Mouse (Mus musculus) left cerebral cortex, postnatal 14 days (tissue): ENCODE results near the gene Olfr569. TPM values are rescaled to one million over a fixed set of nuclear protein-coding genes. Genes with fewer than 3 reads are reported as not detected.
A peak's percentile ranks its signal among the peaks of the same experiment; 100 is the strongest.

Experiments used
- DNase-seq, 2 experiments: peaks; one replicate each; pipeline ENCODE4 v3.0.0; 2021 to 2022; ENCODE audit warnings: low spot score in 2 of 2, mixed read lengths in 1 of 2
- intact Hi-C: fragments of 180-260 bp; cut with DNase I; formaldehyde crosslinking; loops from one replicate; pipeline ENCODE4 v1.15.1; 2025
- long read RNA-seq, 2 experiments: library from polyadenylated mRNA; stranded (forward); transcript quantifications; one replicate each; pipeline ENCODE4 v2.0.0; 2021
- total RNA-seq, 2 experiments: library from RNA; stranded (reverse); gene quantifications; 2 replicates each; pipeline ENCODE4 v1.2.3; 2021

Gene Olfr569
- not detected for total RNA-seq
- long read RNA-seq, experiment 1 = 0 reads
- long read RNA-seq, experiment 2 = 0 reads

DNA sequence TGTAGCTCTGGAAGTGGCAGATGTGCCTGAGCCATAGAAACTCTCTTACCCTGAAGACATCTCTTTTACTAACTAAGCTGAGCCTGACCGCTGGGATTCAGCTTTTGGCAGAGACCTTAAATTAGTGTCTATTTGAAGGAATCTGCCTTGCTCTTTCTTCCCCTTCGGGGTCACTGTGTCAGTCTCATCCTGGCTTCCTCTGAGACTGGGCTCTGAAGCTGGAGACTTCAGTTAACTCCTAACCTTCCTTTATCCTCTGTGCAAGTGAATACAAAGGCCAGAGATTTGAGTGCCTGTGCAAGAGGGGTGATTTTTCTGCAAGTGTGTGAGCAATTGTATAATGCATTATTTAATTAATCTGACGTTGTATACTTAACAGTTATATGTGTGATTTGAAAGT is at the start of gene Olfr569:
Gene Olfr569, minus strand, starts transcription at position 101 of the 400 bp plus-strand sequence.
- intact Hi-C loops = no loop called here
- DNase-seq = no peak

DNA sequence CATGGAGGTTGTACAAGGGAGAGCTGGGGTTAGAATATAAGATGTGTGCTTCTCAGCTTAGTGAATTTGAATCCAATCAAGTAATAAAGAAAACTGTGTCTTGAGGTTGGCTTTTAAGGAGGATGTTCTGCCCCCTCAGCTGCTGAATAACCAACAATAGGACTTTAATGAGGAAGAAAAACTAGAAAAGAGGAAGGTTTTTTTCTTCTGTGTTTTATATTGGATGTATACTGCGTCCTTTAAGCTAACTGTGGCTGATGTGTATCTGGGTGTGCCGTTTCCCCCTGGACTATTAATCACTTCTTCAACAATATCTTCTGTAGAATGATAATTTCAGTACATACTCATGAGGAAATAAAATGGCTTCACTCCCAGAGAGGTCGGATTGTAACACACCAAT is 36.4 kb upstream of the Olfr569 start:
- intact Hi-C loops = no loop called here
- no peak for DNase-seq

DNA sequence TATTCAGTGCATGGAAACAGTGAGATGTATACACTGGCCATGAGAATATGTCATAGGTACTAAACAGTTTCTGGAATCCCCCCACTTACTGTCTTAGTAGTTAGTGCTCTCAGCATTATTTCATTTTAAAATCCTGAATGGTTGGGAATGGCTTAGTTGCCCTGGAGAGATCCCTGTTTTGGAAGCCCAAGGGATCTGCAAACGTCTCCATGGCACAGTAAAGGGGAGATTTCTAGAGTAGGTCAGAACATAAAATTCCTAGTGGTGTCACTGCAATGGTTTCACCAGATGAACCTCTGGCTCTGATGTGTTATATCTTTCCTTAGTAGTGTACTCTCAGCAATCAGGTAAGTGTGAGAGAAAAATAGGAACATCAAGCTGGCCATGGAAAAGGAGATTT is 33.4 kb upstream of the Olfr569 start, which contains the start of gene Olfr572:
Gene Olfr572, plus strand, starts transcription at position 301 of the 400 bp plus-strand sequence.
- no peak for DNase-seq
- intact Hi-C loops = no loop called here

GRCm38 (mm10) chr7:102919632-102920031 is 28.9 kb upstream of the Olfr569 start:
- peak; percentile 7 to 50 for DNase-seq
- intact Hi-C loops = loop anchor here (2.0 kb wide), 3 partner anchors 225 to 407 kb away; partner anchors contain the start of genes Olfr556 and Olfr557

DNA sequence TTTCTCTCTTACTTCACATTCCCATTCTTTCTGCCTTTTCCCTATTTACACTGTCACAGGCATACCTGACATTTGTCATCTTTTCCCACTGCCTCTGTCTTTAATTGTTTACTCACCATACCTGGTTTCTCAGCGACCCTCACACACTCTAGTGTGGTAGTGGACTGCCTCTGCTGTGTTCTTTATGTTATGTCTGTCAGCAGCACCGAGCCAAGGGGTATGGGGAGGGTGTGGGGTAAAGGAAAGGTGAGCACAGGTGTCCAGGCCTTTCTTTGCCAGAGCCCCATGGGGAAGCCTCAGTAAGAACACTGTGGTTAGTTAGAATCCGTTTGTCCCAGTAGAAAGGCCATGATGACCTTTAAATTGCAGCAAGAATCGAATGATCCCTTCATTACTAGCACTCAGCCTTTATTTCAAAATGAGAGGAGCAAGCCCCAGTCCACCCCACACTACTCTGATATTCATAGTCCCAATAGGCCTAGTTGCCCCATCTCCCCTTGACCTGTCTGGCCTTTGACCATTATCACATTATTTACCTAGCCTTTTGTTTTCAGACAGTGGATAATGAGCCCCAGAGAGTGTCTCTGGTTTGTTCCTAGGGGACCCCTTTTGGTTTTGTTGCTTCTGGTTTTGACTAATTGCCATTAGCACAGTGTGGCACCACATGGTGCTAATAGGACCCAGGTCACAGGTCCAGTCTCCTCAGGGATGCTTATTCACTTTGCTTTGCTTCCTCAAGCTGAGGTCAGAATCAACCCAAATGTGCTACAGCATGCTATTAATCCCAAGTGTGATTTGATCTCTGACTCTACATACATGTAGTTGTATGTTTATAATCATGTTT is 26.6 kb upstream of the Olfr569 start, which contains the start of gene Olfr571:
Gene Olfr571, minus strand, starts transcription at position 505 of the 844 bp plus-strand sequence.
- intact Hi-C loops = no loop called here
- no peak for DNase-seq

DNA sequence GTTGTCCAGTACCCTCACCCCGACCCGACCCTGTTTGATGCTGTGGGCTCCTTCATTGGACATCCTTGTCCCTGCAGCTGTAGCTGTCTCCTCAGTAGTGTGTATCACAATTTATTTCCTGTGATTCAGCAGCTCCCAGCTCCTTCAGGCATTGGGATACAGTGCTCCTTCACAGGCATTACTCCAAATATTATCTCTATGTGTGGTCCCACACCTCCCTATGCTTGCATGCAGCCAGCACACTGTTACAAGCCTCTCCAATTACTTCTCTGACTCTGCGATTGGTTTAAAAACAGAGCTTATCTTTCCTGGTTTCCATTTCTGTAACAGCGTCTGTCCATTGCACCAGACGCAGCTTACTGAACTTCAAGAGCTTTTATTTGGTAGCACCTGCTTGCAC is 25.7 kb upstream of the Olfr569 start:
- intact Hi-C loops = no loop called here

DNA sequence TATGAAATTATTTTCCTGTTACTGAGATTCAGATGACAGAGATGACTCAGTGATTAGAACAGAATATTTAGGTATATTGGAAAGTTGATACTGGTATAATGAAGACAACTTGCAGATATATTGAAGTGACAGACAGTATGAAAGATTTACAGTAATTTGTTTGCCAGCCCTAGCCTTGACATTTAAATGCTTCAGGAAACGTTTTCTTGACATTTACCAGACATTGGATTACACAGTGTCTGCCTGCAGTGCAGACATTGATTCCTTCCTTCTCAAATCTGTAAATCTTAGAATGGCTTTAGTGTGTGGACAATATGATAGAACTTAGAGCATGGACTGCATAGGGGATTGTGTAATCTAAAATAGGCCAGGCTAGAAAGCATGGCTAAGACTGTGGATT is 24.6 kb upstream of the Olfr569 start:
- no peak for DNase-seq
- intact Hi-C loops = no loop called here

More for the DNA sequence above, 25.7 kb upstream of the Olfr569 start:
- no peak for DNase-seq

DNA sequence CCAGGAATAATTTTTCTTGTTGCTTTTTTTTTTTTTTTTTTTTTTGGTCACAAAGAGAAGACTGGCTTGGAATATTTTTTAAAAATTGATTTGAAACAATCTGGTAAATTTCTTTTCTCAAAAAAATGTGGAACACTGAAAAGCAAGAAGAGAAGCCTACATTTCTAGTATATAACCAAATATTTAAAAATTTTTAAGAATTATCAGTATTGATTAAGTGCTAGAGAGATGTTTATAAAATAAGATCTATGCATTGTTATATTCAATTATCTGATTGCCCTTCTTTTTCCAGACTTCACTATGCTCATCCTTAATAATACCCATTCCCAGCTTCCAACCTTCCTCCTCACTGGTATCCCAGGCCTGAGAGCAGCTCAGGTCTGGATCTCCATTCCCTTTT is 13.9 kb downstream of the Olfr569 start, which contains the start of gene Olfr568:
Gene Olfr568, plus strand, starts transcription at position 301 of the 400 bp plus-strand sequence.
- no peak for DNase-seq
- intact Hi-C loops = no loop called here

DNA sequence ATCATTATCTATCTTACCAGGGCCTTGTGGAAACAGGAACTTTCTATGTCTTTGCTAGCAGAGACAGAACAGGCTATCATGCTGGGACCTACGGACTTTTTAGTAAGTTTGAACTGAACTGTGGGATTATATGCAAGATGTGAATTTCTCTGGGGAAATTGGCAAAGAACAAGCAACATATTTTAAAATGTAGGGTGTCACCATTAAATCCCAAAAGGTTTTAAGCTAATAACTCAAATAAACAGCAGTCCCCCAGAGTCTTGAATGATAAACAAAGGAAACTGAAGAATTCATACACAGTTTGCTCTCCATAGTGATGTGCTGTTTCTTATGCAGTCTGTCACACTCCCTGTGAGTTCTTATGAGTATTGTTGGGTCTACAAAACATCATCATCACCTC is 32.0 kb downstream of the Olfr569 start, which contains the start of gene Olfr566:
Gene Olfr566, minus strand, starts transcription at position 101 of the 400 bp plus-strand sequence.
- DNase-seq = no peak
- intact Hi-C loops = no loop called here

- DNase-seq = no peak
- intact Hi-C loops = no loop called here
Observed at GRCm38 (mm10) chr7:102855807-102856206, 34.9 kb downstream of the Olfr569 start.

Other genes starting within 250 kb of the Olfr569 start
- not detected for gene Olfr555, start 232.1 kb downstream of the Olfr569 start, total RNA-seq
- under 1 TPM in 1 of 2 experiments, not detected in 1; 0.13 TPM for gene Olfr556, start 226.0 kb downstream of the Olfr569 start, total RNA-seq
- 1 to 10 TPM; 3.5 to 4.0 TPM for gene Trim68, start 203.6 kb downstream of the Olfr569 start, total RNA-seq
- under 1 TPM in 1 of 2 experiments, not detected in 1; 0.13 TPM for gene Olfr557, start 195.0 kb downstream of the Olfr569 start, total RNA-seq
- under 1 TPM; 0.25 to 0.66 TPM for gene Olfr558, start 188.7 kb downstream of the Olfr569 start, total RNA-seq
- not detected for gene Olfr33, start 171.8 kb downstream of the Olfr569 start, total RNA-seq
- gene Olfr559, start 163.4 kb downstream of the Olfr569 start, total RNA-seq = not detected
- gene Olfr560, start 131.5 kb downstream of the Olfr569 start, total RNA-seq = under 1 TPM in 1 of 2 experiments, not detected in 1; 0.17 TPM
- under 1 TPM; 0.59 to 0.77 TPM for gene Olfr78, start 131.4 kb downstream of the Olfr569 start, total RNA-seq
- gene Olfr561, start 119.7 kb downstream of the Olfr569 start, total RNA-seq = not detected
- under 1 TPM in 1 of 2 experiments, not detected in 1; 0.36 TPM for gene Olfr564, start 87.4 kb downstream of the Olfr569 start, total RNA-seq
- not detected for gene Olfr566, start 32.1 kb downstream of the Olfr569 start, total RNA-seq
- not detected for gene Olfr568, start 13.8 kb downstream of the Olfr569 start, total RNA-seq
- not detected for gene Olfr570, start 3.7 kb upstream of the Olfr569 start, total RNA-seq
- not detected for gene Olfr571, start 26.7 kb upstream of the Olfr569 start, total RNA-seq
- not detected for gene Olfr572, start 33.5 kb upstream of the Olfr569 start, total RNA-seq
- gene Olfr573-ps1, start 51.7 kb upstream of the Olfr569 start, total RNA-seq = not detected
- not detected for gene Olfr574, start 57.6 kb upstream of the Olfr569 start, total RNA-seq
- gene Olfr575, start 67.9 kb upstream of the Olfr569 start, total RNA-seq = not detected
- gene Olfr576, start 71.8 kb upstream of the Olfr569 start, total RNA-seq = not detected
- not detected for gene Olfr577, start 85.1 kb upstream of the Olfr569 start, total RNA-seq
- not detected for gene Olfr578, start 98.4 kb upstream of the Olfr569 start, total RNA-seq
- gene Olfr582, start 147.1 kb upstream of the Olfr569 start, total RNA-seq = not detected
- gene Olfr583, start 160.4 kb upstream of the Olfr569 start, total RNA-seq = not detected
- not detected for gene Olfr584, start 191.0 kb upstream of the Olfr569 start, total RNA-seq
- gene Olfr585, start 206.8 kb upstream of the Olfr569 start, total RNA-seq = not detected
- not detected for gene Olfr586, start 234.8 kb upstream of the Olfr569 start, total RNA-seq
- gene Olfr588-ps1, start 250.0 kb upstream of the Olfr569 start, total RNA-seq = not detected